Mouse (Mus musculus): ENCODE results near the gene Stpg3.
A peak's percentile ranks its signal among the peaks of the same experiment; 100 is the strongest.

Gene Stpg3

DNA sequence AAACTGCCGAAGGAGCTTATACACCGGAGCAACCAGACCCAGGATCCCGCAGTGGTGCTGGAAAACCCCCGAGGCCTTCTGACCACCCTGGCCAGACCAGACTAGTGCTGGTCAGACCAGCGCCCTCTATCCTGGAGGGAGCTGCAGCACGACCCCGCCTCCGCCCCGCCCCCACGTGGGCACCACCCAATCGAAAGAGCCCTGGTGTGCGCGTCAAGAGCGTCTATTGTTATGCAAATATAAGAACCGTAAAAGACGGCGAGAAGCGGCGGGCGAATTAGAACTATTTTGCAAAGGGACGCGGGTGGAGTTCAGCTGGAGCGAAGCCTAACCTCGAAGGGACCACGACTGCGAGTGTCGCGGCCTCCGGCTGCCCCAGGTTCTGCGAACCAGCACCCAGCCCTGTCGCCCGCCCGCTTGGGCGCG, 33.9 kb downstream of the Stpg3 start, which contains the start of gene Nrarp:
Nrarp (plus strand) TSS at position 281 of the 426 bp plus-strand sequence.
- DNase-seq (ENCODE audit: low read depth, low spot score), result peak; percentile 93

DNA sequence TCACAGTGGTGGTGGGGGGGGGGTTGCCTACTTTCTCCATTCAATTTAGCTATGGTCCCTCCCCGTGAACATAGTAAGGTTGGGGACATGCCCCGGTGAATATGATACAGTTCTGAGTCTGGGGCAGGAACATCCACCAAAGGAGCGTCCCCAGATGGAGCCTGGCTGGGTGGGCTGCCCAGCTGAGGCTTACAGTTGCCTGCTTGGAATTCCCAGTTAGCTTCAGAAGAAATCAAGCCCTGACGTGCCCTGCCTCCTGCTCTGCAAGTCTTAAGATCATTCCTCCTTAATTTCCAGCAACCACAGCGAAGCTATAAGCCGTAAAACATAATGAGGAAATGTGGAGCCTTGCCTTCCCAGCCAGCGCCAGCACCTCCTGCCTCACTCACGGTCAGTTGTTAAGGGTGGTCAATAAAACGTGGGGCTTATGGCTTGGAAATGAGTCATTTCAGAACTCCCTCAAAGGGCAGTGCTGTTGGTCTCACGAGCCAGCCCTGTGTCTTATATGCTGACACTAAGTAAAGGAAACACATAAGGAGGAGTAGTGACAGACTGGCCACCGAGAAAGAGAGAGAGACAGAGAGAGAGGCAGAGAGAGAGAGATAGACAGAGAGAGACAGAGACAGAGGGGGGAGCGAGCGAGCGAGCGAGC, 34.7 kb downstream of the Stpg3 start:
- no peak for DNase-seq (ENCODE audit: low read depth, low spot score)

- no peak for DNase-seq (ENCODE audit: low read depth, low spot score)
These were observed 36.0 kb downstream of the Stpg3 start for GRCm38 (mm10) chr2:25178285-25178972.

GRCm38 (mm10) chr2:25177685-25178084, 36.8 kb downstream of the Stpg3 start:
- no peak for DNase-seq (ENCODE audit: low read depth, low spot score)

- no peak for DNase-seq (ENCODE audit: low read depth, low spot score)
These were observed 37.4 kb downstream of the Stpg3 start for GRCm38 (mm10) chr2:25177076-25177475.

- no peak for DNase-seq (ENCODE audit: low read depth, low spot score)
These were observed 37.9 kb downstream of the Stpg3 start for GRCm38 (mm10) chr2:25176573-25176972.

GRCm38 (mm10) chr2:25175690-25176078, 38.8 kb downstream of the Stpg3 start:
- no peak for DNase-seq (ENCODE audit: low read depth, low spot score)

- DNase-seq (ENCODE audit: low read depth, low spot score), result no peak
These were observed 39.4 kb downstream of the Stpg3 start for GRCm38 (mm10) chr2:25174866-25175689.

GRCm38 (mm10) chr2:25173821-25174220, 40.6 kb downstream of the Stpg3 start:
- DNase-seq (ENCODE audit: low read depth, low spot score), result no peak

GRCm38 (mm10) chr2:25172629-25173028, 41.8 kb downstream of the Stpg3 start:
- no peak for DNase-seq (ENCODE audit: low read depth, low spot score)

GRCm38 (mm10) chr2:25171769-25172153, 42.7 kb downstream of the Stpg3 start:
- DNase-seq (ENCODE audit: low read depth, low spot score), result no peak

- DNase-seq (ENCODE audit: low read depth, low spot score), result no peak
These were observed 43.2 kb downstream of the Stpg3 start for GRCm38 (mm10) chr2:25171101-25171768.

DNA sequence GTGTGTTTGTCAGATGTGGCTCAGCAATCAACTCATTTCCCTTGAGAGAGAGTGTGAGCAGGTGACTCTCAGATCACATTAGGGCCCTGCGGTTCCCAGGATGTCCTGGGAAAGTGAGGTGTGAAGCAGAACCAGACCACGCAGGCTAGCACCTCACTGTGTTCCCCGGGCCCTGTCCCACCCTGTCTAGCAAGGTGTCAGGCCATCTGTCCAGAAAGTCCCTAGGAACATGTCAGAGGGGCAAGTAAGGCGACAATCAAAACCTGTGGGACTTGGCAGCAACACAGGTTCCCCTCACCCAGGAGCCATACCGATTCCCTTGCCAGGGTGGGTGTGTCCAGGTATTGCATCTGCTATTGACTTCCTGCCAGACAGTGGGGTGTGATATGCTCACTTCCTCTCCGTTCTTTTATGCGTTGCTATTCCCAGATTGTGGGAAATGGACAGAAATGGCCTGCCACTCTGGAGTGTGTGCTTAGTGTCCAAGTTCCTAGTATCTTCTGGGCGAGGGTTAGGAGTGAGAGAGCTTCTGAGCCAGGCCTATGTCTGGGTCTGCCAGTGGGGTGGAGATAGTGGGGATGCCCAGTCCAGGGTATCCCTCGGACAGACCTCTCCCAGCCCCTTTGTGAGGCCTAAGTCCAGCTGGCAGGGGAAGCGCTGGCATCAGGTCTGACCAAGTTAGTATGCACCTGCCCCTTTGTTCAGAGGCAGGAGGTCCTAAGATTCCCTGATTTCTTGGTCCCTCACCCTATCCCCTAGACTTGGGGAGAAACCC, 43.9 kb downstream of the Stpg3 start:
- DNase-seq (ENCODE audit: low read depth, low spot score), result peak; percentile 43

GRCm38 (mm10) chr2:25169778-25170177, 44.7 kb downstream of the Stpg3 start:
- DNase-seq (ENCODE audit: low read depth, low spot score), result no peak

GRCm38 (mm10) chr2:25168665-25168978, 45.8 kb downstream of the Stpg3 start:
- DNase-seq (ENCODE audit: low read depth, low spot score), result no peak

- peak; percentile 61 for DNase-seq (ENCODE audit: low read depth, low spot score)
These were observed 46.3 kb downstream of the Stpg3 start for GRCm38 (mm10) chr2:25167919-25168664.

GRCm38 (mm10) chr2:25167481-25167880, 47.0 kb downstream of the Stpg3 start:
- DNase-seq (ENCODE audit: low read depth, low spot score), result no peak

Measured in CD4-positive, CD25-positive, alpha-beta regulatory T cell, adult 2 months (primary cell).